Mouse (Mus musculus): Measurements from ENCODE around the gene Sdk1. TPM values are rescaled to one million over a fixed set of nuclear protein-coding genes. Genes with fewer than 3 reads are reported as not detected.

The Sdk1 gene
- total and polyA plus RNA-seq, 3 experiments: 0.33 to 1.0 (median 0.94) TPM

DNA sequence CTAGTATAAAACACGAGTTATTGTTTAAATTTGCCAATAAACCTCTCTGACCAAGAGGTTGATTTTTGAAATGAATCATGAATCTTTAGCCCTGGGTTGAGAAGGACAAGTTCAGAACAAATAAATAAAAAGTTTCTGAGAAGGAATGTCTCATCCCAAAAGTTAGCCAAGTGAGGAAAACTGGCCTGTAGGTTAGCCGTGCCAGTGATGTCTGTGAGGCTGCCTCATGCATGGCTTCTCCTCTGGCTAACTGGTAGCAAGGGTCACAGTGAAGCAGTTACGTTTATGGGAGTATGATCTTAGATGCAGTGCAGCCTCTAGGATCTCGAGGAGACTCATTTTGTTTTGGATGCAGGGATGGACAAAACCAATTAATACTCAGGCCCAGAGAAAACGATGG is 149.9 kb downstream of the Sdk1 start:
- no peaks in the 10 kb centered on the region for H3K27me3 ChIP-seq (ENCODE audit: control insufficient read depth, insufficient read depth, low read length)
- H3K4me3 ChIP-seq: no peak overlapping the region
- H3K9ac ChIP-seq (ENCODE audit: low read depth, low read length): no peak overlapping the region
- no peak for TF ChIP-seq CTCF (IDR thresholded peaks at IDR 0.05)
- TF ChIP-seq EP300 (IDR thresholded peaks at IDR 0.05; ENCODE audit: insufficient read depth, low read depth, low read length): no peak
- no peak for TF ChIP-seq POLR2A (IDR thresholded peaks at IDR 0.05; ENCODE audit: insufficient read depth, low read depth, low read length)
- no peak overlapping the region for H3K27ac ChIP-seq
- no peaks in the 10 kb centered on the region for H3K4me1 ChIP-seq (ENCODE audit: control insufficient read depth, insufficient read depth, low read length)
- intact Hi-C loops (cut with DNase I): no loop called here
- 79% methylated on average over 5 of the region's 5 CpGs for WGBS
- no peaks in the 10 kb centered on the region for H3K79me2 ChIP-seq (replicated peaks; ENCODE audit: control insufficient read depth, insufficient read depth, low read length)
- no peaks in the 10 kb centered on the region for H3K36me3 ChIP-seq (ENCODE audit: control insufficient read depth, insufficient read depth, low read length)
- DNase-seq: no peak

DNA sequence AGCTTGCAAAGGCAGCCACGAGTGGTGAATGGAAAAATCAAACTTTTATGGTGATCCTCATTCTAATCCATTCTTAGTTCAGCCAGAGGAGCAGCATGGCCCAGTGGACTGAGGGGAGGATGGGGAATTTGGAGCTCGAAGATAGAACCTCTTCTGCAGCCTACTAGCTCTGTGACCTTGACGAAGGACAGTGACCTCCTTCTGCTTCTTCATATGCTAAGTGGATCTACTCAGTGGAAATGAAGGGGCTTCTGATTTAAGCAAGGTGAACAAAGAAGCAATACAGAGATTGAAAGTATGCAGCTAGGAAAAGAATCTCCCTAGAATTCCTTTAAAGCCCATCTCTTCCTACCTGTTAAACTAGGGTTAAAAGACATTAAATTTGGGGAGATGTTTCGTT is 152.6 kb downstream of the Sdk1 start:
- 73% methylated on average over 4 of the region's 4 CpGs for WGBS
- no peak overlapping the region for H3K9ac ChIP-seq (ENCODE audit: low read depth, low read length)
- no peaks in the 10 kb centered on the region for H3K4me1 ChIP-seq (ENCODE audit: control insufficient read depth, insufficient read depth, low read length)
- intact Hi-C loops (cut with DNase I): no loop called here
- no peak overlapping the region for H3K4me3 ChIP-seq
- H3K36me3 ChIP-seq (ENCODE audit: control insufficient read depth, insufficient read depth, low read length): no peaks in the 10 kb centered on the region
- H3K79me2 ChIP-seq (replicated peaks; ENCODE audit: control insufficient read depth, insufficient read depth, low read length): no peaks in the 10 kb centered on the region
- no peak for DNase-seq
- H3K27me3 ChIP-seq (ENCODE audit: control insufficient read depth, insufficient read depth, low read length): no peaks in the 10 kb centered on the region
- TF ChIP-seq CTCF (IDR thresholded peaks at IDR 0.05) (no peak), EP300 (IDR thresholded peaks at IDR 0.05; ENCODE audit: insufficient read depth, low read depth, low read length) (no peak), POLR2A (IDR thresholded peaks at IDR 0.05; ENCODE audit: insufficient read depth, low read depth, low read length) (no peak)
- H3K27ac ChIP-seq: no peak overlapping the region

DNA sequence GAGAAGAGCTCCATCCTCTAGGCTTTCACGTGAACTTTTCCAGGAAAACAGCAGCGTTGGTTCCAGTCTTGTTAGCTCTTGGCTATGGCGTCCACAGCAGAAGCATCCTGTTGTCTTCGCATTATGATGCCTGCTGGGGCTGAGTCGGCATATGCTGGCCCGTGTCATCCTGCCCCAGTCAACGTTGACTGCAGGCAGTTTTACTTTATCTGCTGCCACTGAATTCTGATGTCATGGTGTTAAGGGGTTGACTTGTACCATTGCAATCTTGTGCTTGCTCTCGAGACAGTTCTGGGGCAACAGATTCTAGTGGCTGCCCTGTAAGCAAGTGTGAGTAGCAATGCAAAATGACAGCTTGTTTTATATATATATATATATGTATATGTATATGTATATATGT is 153.3 kb downstream of the Sdk1 start:
- Histone ChIP-seq H3K4me3 (no peak overlapping the region), H3K4me1 (ENCODE audit: control insufficient read depth, insufficient read depth, low read length) (no peaks in the 10 kb centered on the region), H3K27ac (no peak overlapping the region), H3K36me3 (ENCODE audit: control insufficient read depth, insufficient read depth, low read length) (no peaks in the 10 kb centered on the region), H3K79me2 (replicated peaks; ENCODE audit: control insufficient read depth, insufficient read depth, low read length) (no peaks in the 10 kb centered on the region), H3K9ac (ENCODE audit: low read depth, low read length) (no peak overlapping the region), H3K27me3 (ENCODE audit: control insufficient read depth, insufficient read depth, low read length) (no peaks in the 10 kb centered on the region)
- intact Hi-C loops (cut with DNase I): no loop called here
- TF ChIP-seq POLR2A (IDR thresholded peaks at IDR 0.05; ENCODE audit: insufficient read depth, low read depth, low read length) (no peak), CTCF (IDR thresholded peaks at IDR 0.05) (no peak), EP300 (IDR thresholded peaks at IDR 0.05; ENCODE audit: insufficient read depth, low read depth, low read length) (no peak)
- 86% methylated on average over 8 of the region's 8 CpGs for WGBS
- no peak for DNase-seq

DNA sequence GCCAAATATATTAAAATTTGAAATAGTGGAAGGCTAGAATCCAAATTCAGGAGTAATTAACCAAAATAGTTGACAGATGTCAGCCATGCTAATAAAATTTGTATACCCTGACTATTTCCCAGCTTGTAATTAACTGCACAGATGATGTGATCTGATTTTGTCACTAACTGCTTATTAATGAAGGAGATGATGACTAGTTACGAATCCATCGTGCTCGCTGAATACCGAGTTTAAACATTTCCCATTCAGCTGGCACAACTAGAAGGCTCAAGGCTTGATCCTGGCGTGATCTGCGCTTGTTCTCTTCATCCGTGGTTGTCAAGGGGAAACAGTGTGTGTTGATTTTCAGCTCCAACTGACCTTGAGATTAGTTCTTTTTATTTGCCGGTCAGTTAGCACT is 162.5 kb downstream of the Sdk1 start:
- H3K27me3 ChIP-seq (ENCODE audit: control insufficient read depth, insufficient read depth, low read length): no peaks in the 10 kb centered on the region
- intact Hi-C loops (cut with DNase I): no loop called here

DNA sequence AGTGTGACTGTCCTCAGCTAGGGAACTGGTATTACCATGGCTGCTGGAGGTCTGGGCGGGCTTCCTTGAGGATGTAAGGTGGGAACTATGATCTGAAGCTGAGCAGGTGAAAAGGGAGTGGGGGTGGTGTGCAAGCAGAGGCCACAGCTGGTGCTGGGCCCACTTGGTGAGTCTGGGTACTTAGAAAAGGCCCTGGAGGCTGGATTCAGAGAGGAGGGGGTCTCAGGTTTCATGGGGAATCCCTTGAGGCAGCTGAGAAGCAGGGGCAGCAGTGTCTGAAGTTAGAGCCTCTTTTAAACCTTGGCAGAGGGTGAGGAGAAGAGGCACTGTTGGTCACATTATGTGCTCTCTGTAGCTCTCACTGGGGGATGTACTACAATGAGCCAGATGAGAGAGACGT is 163.4 kb downstream of the Sdk1 start:
- no peak for DNase-seq
- Histone ChIP-seq H3K79me2 (replicated peaks; ENCODE audit: control insufficient read depth, insufficient read depth, low read length) (no peaks in the 10 kb centered on the region), H3K4me3 (no peak overlapping the region), H3K27ac (no peak overlapping the region), H3K9ac (ENCODE audit: low read depth, low read length) (no peak overlapping the region), H3K27me3 (ENCODE audit: control insufficient read depth, insufficient read depth, low read length) (no peaks in the 10 kb centered on the region), H3K4me1 (ENCODE audit: control insufficient read depth, insufficient read depth, low read length) (no peaks in the 10 kb centered on the region; the same call in 1 of the 2 replicates), H3K36me3 (ENCODE audit: control insufficient read depth, insufficient read depth, low read length) (no peaks in the 10 kb centered on the region)
- intact Hi-C loops (cut with DNase I): no loop called here
- TF ChIP-seq EP300 (IDR thresholded peaks at IDR 0.05; ENCODE audit: insufficient read depth, low read depth, low read length): no peak
- TF ChIP-seq CTCF (IDR thresholded peaks at IDR 0.05): no peak
- no peak for TF ChIP-seq POLR2A (IDR thresholded peaks at IDR 0.05; ENCODE audit: insufficient read depth, low read depth, low read length)
- WGBS: 65% methylated on average over 2 of the region's 2 CpGs

More for the DNA sequence above, 162.5 kb downstream of the Sdk1 start:
- H3K79me2 ChIP-seq (replicated peaks; ENCODE audit: control insufficient read depth, insufficient read depth, low read length): no peaks in the 10 kb centered on the region
- no peak overlapping the region for H3K4me3 ChIP-seq
- H3K27ac ChIP-seq: no peak overlapping the region
- H3K4me1 ChIP-seq (ENCODE audit: control insufficient read depth, insufficient read depth, low read length): no peaks in the 10 kb centered on the region; the same call in 1 of the 2 replicates
- TF ChIP-seq CTCF (IDR thresholded peaks at IDR 0.05) (no peak), EP300 (IDR thresholded peaks at IDR 0.05; ENCODE audit: insufficient read depth, low read depth, low read length) (no peak), POLR2A (IDR thresholded peaks at IDR 0.05; ENCODE audit: insufficient read depth, low read depth, low read length) (no peak)
- 82% methylated on average over 8 of the region's 8 CpGs for WGBS
- no peaks in the 10 kb centered on the region for H3K36me3 ChIP-seq (ENCODE audit: control insufficient read depth, insufficient read depth, low read length)
- no peak overlapping the region for H3K9ac ChIP-seq (ENCODE audit: low read depth, low read length)
- no peak for DNase-seq

DNA sequence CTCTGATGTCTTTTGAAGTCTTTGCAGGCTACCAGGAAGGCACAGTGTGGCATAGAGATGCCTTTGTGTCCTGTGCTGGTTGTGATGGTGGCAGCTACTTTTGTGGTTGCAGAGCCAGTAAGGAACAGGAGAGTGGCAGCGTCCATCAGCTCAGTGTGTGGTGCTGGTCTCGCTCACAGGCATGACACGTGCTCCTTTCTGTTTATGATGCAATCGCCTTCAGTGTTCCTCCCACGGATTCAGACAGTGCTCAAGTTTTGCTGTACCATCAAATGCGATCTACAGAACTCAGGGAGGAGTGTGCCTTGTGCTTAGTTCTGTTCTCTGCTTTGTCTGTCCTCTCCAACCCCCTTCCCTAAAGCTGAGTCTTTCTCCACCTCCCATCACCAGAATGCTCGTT is 165.6 kb downstream of the Sdk1 start:
- Histone ChIP-seq H3K9ac (ENCODE audit: low read depth, low read length) (no peak overlapping the region), H3K27ac (no peak overlapping the region), H3K79me2 (replicated peaks; ENCODE audit: control insufficient read depth, insufficient read depth, low read length) (no peaks in the 10 kb centered on the region), H3K27me3 (ENCODE audit: control insufficient read depth, insufficient read depth, low read length) (no peaks in the 10 kb centered on the region), H3K4me3 (no peak overlapping the region), H3K36me3 (ENCODE audit: control insufficient read depth, insufficient read depth, low read length) (no peaks in the 10 kb centered on the region), H3K4me1 (ENCODE audit: control insufficient read depth, insufficient read depth, low read length) (no peaks in the 10 kb centered on the region; the same call in 1 of the 2 replicates)
- DNase-seq: no peak
- TF ChIP-seq EP300 (IDR thresholded peaks at IDR 0.05; ENCODE audit: insufficient read depth, low read depth, low read length): no peak
- no peak for TF ChIP-seq POLR2A (IDR thresholded peaks at IDR 0.05; ENCODE audit: insufficient read depth, low read depth, low read length)
- intact Hi-C loops (cut with DNase I): no loop called here
- 51% methylated on average over 7 of the region's 7 CpGs for WGBS

Measured in heart, adult 2 months (tissue).